12 mouse cellular contexts compared by ENCODE assay signal in genomic region chr2:36023291-36023690, GRCm38 (mm10). TPM values are rescaled to one million over a fixed set of nuclear protein-coding genes. Genes with fewer than 3 reads are reported as not detected.
DNase-seq lines count a peak whose midpoint lies in the region; ATAC-seq and TF ChIP-seq lines count a peak whose summit lies in the region.
"Had no signal": no experiment of that assay in that cellular context is flagged by ENCODE, and none has a peak within 500 bp of the region (broad histone marks: within the 10 kb centered on the region; RNA-seq: fewer than 3 reads in every experiment).

No protein-coding gene starts in this region.

- no peaks in the 10 kb centered on the region for H3K27me3 ChIP-seq in lung, embryonic 16.5 days (ENCODE audit: control insufficient read depth, insufficient read depth, low read depth, low read length)
- H3K27me3 ChIP-seq: neural tube, embryonic 15.5 days had no signal

- TF ChIP-seq CTCF in left cerebral cortex, adult 2 months (IDR thresholded peaks at IDR 0.05) = no peak

- H3K4me3 ChIP-seq in lung, embryonic 16.5 days (ENCODE audit: low read length) = no peak overlapping the region
- no peak overlapping the region for H3K4me3 ChIP-seq in left cerebral cortex, adult 2 months
- H3K4me3 ChIP-seq: limb, embryonic 15.5 days; midbrain, embryonic 12.5 days; neural tube, embryonic 15.5 days had no signal

- H3K4me2 ChIP-seq in lung, embryonic 16.5 days (ENCODE audit: low read depth, low read length) = no peak overlapping the region
- H3K4me2 ChIP-seq: limb, embryonic 15.5 days; midbrain, embryonic 12.5 days; neural tube, embryonic 15.5 days had no signal

- no peaks in the 10 kb centered on the region for H3K4me1 ChIP-seq in lung, embryonic 16.5 days (replicated peaks; ENCODE audit: control insufficient read depth, insufficient read depth, low read length)

- 43% methylated on average over 3 of the region's 3 CpGs for WGBS in lung, embryonic 16.5 days

- DNase-seq in cerebellum, postnatal 10 days = peak; percentile 34 to 46
- DNase-seq in adrenal gland, postnatal 36 days = peak; percentile 63 to 74
- peak; percentile 64 for DNase-seq in kidney, adult 18-20 months
- no peak for DNase-seq in left cerebral cortex, adult 2 months (ENCODE audit: extremely low spot score in 1 of 2, low spot score in 2 of 2)
- no peak for DNase-seq in ovary, postnatal 10 days (ENCODE audit: low spot score)
- DNase-seq in layer of hippocampus, adult 9-11 months = no peak

- intact Hi-C loops in left cerebral cortex, adult 2 months (cut with DNase I) = no loop called here

- no peak overlapping the region for H3K9ac ChIP-seq in lung, embryonic 16.5 days (ENCODE audit: low read length)
- H3K9ac ChIP-seq: limb, embryonic 15.5 days; midbrain, embryonic 12.5 days; neural tube, embryonic 15.5 days had no signal

- H3K9me3 ChIP-seq in lung, embryonic 16.5 days (ENCODE audit: control insufficient read depth, low read length) = no peaks in the 10 kb centered on the region
- H3K9me3 ChIP-seq: limb, embryonic 15.5 days; midbrain, embryonic 12.5 days; neural tube, embryonic 15.5 days had no signal

- no peaks in the 10 kb centered on the region for H3K36me3 ChIP-seq in lung, embryonic 16.5 days (ENCODE audit: control insufficient read depth, insufficient read depth, low read length)
- H3K36me3 ChIP-seq: limb, embryonic 15.5 days; midbrain, embryonic 12.5 days; neural tube, embryonic 15.5 days had no signal

- ATAC-seq in cerebellum, adult (ENCODE audit: insufficient number of reproducible peaks, low FRiP score, low TSS enrichment) = no peak
- ATAC-seq in lung, embryonic 16.5 days (ENCODE audit: low read depth) = peak; percentile 90

- no peak overlapping the region for H3K27ac ChIP-seq in lung, embryonic 16.5 days (ENCODE audit: low read length)
- H3K27ac ChIP-seq in left cerebral cortex, adult 2 months = no peak overlapping the region
- H3K27ac ChIP-seq: limb, embryonic 15.5 days; midbrain, embryonic 12.5 days; neural tube, embryonic 15.5 days had no signal

RNA-seq across cellular contexts. Expression of gene Ndufa8, which starts 25.9 kb away (rescaled TPM):
- 100 to 1,000 TPM; 205 to 220 TPM for total RNA-seq in adrenal gland, postnatal 36 days (2021)
- polyA plus RNA-seq in lung, embryonic 16.5 days (2015; fragmentation: Nextera tagmentation; extraction: Ambion mirVana) = 239 and 249 TPM in 2 replicates
- total RNA-seq in left cerebral cortex, adult 2 months (2021) = 100 to 1,000 TPM; 185 to 195 TPM

RNA-seq across cellular contexts. Expression of gene Morn5, which starts 26.0 kb away (rescaled TPM):
- 1 to 10 TPM in 1 of 2 experiments, under 1 TPM in 1; 0.56 to 1.1 TPM for total RNA-seq in adrenal gland, postnatal 36 days (2021)
- 9.6 and 11.1 TPM in 2 replicates for polyA plus RNA-seq in lung, embryonic 16.5 days (2015; fragmentation: Nextera tagmentation; extraction: Ambion mirVana)
- total RNA-seq in left cerebral cortex, adult 2 months (2021) = 1 to 10 TPM; 1.0 to 1.4 TPM
- polyA plus RNA-seq: intestine, embryonic 14.5 days; limb, embryonic 15.5 days had no signal

RNA-seq across cellular contexts. Expression of gene Ttll11, which starts 43.6 kb away (rescaled TPM):
- 10 to 100 TPM in 1 of 2 experiments, 1 to 10 TPM in 1; 1.7 to 23.0 TPM for total RNA-seq in adrenal gland, postnatal 36 days (2021)
- polyA plus RNA-seq in lung, embryonic 16.5 days (2015; fragmentation: Nextera tagmentation; extraction: Ambion mirVana) = 0.55 and 0.60 TPM in 2 replicates
- total RNA-seq in left cerebral cortex, adult 2 months (2021) = 10 to 100 TPM; 40.2 to 42.2 TPM

Comparison
In these comparisons a context has a peak if more than half of its experiments do, and no peak if none do; other contexts are left out.
1. DNase-seq: peak in cerebellum, postnatal 10 days (2 of 2), adrenal gland, postnatal 36 days (2 of 2) and kidney, adult 18-20 months (single experiment); none in left cerebral cortex, adult 2 months (0 of 2), ovary, postnatal 10 days (single experiment) and layer of hippocampus, adult 9-11 months (single experiment).